Mouse (Mus musculus): ENCODE measurements around the gene Poln.

- no peak for TF ChIP-seq CTCF (IDR thresholded peaks at IDR 0.05; ENCODE audit: insufficient read depth, low read depth, low read length)
- TF ChIP-seq POLR2A (IDR thresholded peaks at IDR 0.05; ENCODE audit: insufficient read depth, low read depth, low read length) = no peak
Measured at GRCm38 (mm10) chr5:33999466-34000090, 169.7 kb downstream of the Poln start.
